Mouse (Mus musculus) E14TG2a.4 (cell line): ENCODE measurements around the gene Slc39a5.

ENCODE experiments used
- H3K27me3 ChIP-seq: 2 replicates; pipeline ENCODE4 v1.6.1; 2014; ENCODE audit warnings: low read length, control low read depth; ENCODE audit not compliant: insufficient read depth
- H3K36me3 ChIP-seq: 2 replicates; pipeline ENCODE4 v1.6.1; 2014; ENCODE audit warnings: low read length, control low read depth; ENCODE audit not compliant: insufficient read depth
- H3K4me1 ChIP-seq: replicated peaks from 2 replicates; pipeline ENCODE4 v1.6.1; 2014; ENCODE audit warnings: low read depth, low read length, control low read depth
- H3K4me3 ChIP-seq: replicated peaks from 2 replicates; pipeline ENCODE4 v1.5.1; 2014; ENCODE audit warnings: mild to moderate bottlenecking, low read length
- H3K9me3 ChIP-seq: 2 replicates; pipeline ENCODE4 v1.6.1; 2014; ENCODE audit warnings: low read length, control low read depth
- CTCF ChIP-seq: conservative IDR thresholded peaks from 2 replicates; pipeline ENCODE4 v1.5.1; 2014; ENCODE audit warnings: low read length
- NANOG ChIP-seq: IDR thresholded peaks from 2 replicates; pipeline ENCODE4 v1.6.1; 2014; ENCODE audit warnings: borderline replicate concordance, low read length, mixed read lengths
- POU5F1 ChIP-seq: IDR thresholded peaks from 2 replicates; pipeline ENCODE4 v1.6.1; 2014; ENCODE audit warnings: low read length, borderline replicate concordance

The Slc39a5 gene

GRCm38 (mm10) chr10:128435873-128436272, 34.8 kb upstream of the Slc39a5 start:
- Histone ChIP-seq H3K4me1 (peaks cover 51% of the 10 kb centered on the region), H3K4me3 (no peak overlapping the region), H3K36me3 (peaks cover 89% of the 10 kb centered on the region), H3K27me3 (no peaks in the 10 kb centered on the region), H3K9me3 (no peaks in the 10 kb centered on the region)
- TF ChIP-seq CTCF (no peak), POU5F1 (no peak), NANOG (no peak)

- Histone ChIP-seq H3K36me3 (peaks cover 90% of the 10 kb centered on the region), H3K4me3 (no peak overlapping the region), H3K9me3 (no peaks in the 10 kb centered on the region), H3K27me3 (no peaks in the 10 kb centered on the region), H3K4me1 (peaks cover 45% of the 10 kb centered on the region)
- TF ChIP-seq NANOG: no peak
- TF ChIP-seq CTCF: no peak
- no peak for TF ChIP-seq POU5F1
Observed at GRCm38 (mm10) chr10:128435186-128435823, 34.3 kb upstream of the Slc39a5 start.

- Histone ChIP-seq H3K4me3 (no peak overlapping the region), H3K9me3 (no peaks in the 10 kb centered on the region), H3K4me1 (peaks cover 39% of the 10 kb centered on the region), H3K36me3 (peaks cover 90% of the 10 kb centered on the region), H3K27me3 (no peaks in the 10 kb centered on the region)
- TF ChIP-seq NANOG: no peak
Observed at GRCm38 (mm10) chr10:128434681-128435080, 33.7 kb upstream of the Slc39a5 start.

- Histone ChIP-seq H3K36me3 (peaks cover 90% of the 10 kb centered on the region), H3K9me3 (no peaks in the 10 kb centered on the region), H3K4me1 (peaks cover 29% of the 10 kb centered on the region), H3K4me3 (no peak overlapping the region), H3K27me3 (no peaks in the 10 kb centered on the region)
- TF ChIP-seq CTCF: no peak
- no peak for TF ChIP-seq POU5F1
- TF ChIP-seq NANOG: no peak
Observed at GRCm38 (mm10) chr10:128433417-128433816, 32.4 kb upstream of the Slc39a5 start.

- H3K4me1 ChIP-seq: peaks cover 31% of the 10 kb centered on the region
- no peaks in the 10 kb centered on the region for H3K9me3 ChIP-seq
- no peak overlapping the region for H3K4me3 ChIP-seq
- H3K36me3 ChIP-seq: peaks cover 77% of the 10 kb centered on the region
- no peak for TF ChIP-seq NANOG
- TF ChIP-seq POU5F1: no peak
- TF ChIP-seq CTCF: no peak
- no peaks in the 10 kb centered on the region for H3K27me3 ChIP-seq
Observed at GRCm38 (mm10) chr10:128429454-128429853, 28.4 kb upstream of the Slc39a5 start.

GRCm38 (mm10) chr10:128429052-128429451, 28.0 kb upstream of the Slc39a5 start:
- TF ChIP-seq CTCF: no peak
- TF ChIP-seq POU5F1: no peak
- TF ChIP-seq NANOG: no peak

GRCm38 (mm10) chr10:128425260-128425659, 24.2 kb upstream of the Slc39a5 start:
- no peak overlapping the region for H3K4me3 ChIP-seq
- H3K27me3 ChIP-seq: no peaks in the 10 kb centered on the region
- H3K9me3 ChIP-seq: no peaks in the 10 kb centered on the region
- peaks cover 82% of the 10 kb centered on the region for H3K36me3 ChIP-seq
- peaks cover 48% of the 10 kb centered on the region for H3K4me1 ChIP-seq
- no peak for TF ChIP-seq POU5F1
- no peak for TF ChIP-seq NANOG
- no peak for TF ChIP-seq CTCF

More at GRCm38 (mm10) chr10:128429052-128429451, 28.0 kb upstream of the Slc39a5 start:
- H3K27me3 ChIP-seq: no peaks in the 10 kb centered on the region
- H3K4me3 ChIP-seq: no peak overlapping the region
- no peaks in the 10 kb centered on the region for H3K9me3 ChIP-seq
- H3K36me3 ChIP-seq: peaks cover 77% of the 10 kb centered on the region
- peaks cover 33% of the 10 kb centered on the region for H3K4me1 ChIP-seq

GRCm38 (mm10) chr10:128424604-128425003, 23.6 kb upstream of the Slc39a5 start:
- no peak for TF ChIP-seq CTCF
- no peak for TF ChIP-seq NANOG
- TF ChIP-seq POU5F1: no peak
- peaks cover 50% of the 10 kb centered on the region for H3K4me1 ChIP-seq
- H3K4me3 ChIP-seq: no peak overlapping the region
- no peaks in the 10 kb centered on the region for H3K9me3 ChIP-seq
- no peaks in the 10 kb centered on the region for H3K27me3 ChIP-seq
- peaks cover 80% of the 10 kb centered on the region for H3K36me3 ChIP-seq

- TF ChIP-seq CTCF (no peak), NANOG (no peak), POU5F1 (no peak)
- Histone ChIP-seq H3K9me3 (no peaks in the 10 kb centered on the region), H3K27me3 (no peaks in the 10 kb centered on the region), H3K4me1 (peaks cover 52% of the 10 kb centered on the region), H3K4me3 (no peak overlapping the region), H3K36me3 (peaks cover 78% of the 10 kb centered on the region)
Observed at GRCm38 (mm10) chr10:128422426-128422825, 21.4 kb upstream of the Slc39a5 start.
